Mouse (Mus musculus): Measurements from ENCODE around the gene Ggct. TPM values are rescaled to one million over a fixed set of nuclear protein-coding genes. Genes with fewer than 3 reads are reported as not detected.

The Ggct gene
- polyA plus RNA-seq (2015; fragmentation: Nextera tagmentation; extraction: Ambion mirVana): 2.9 and 3.0 TPM in 2 replicates

DNA sequence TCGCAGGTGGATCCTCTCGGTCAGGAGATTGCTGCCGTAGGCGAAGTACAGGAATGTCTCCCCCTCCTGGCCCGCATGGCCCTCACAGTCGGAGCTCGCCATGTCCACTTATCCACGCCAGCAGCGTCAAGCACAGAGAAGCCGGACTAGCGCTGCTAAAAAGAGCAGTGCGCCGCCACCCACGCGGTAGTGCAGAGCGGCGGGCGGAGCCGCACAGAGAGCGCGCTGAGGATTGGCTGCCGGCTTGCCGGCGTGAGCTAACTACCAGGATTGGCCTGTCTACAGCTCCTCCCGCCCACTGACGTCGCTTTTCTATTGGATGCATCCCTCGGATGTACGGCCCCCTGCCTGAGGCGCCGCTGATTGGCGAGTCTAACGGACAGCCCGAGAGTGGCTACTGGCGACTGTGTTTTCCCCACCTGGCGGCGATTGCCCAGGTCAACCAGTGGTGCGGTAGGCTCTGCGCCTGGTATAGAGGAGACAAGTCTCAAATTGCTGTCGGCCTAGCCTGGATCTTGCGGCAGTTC is at the start of gene Ggct:
Gene Ggct, minus strand, starts transcription at position 217 of the 527 bp plus-strand sequence.
- Histone ChIP-seq H3K4me1 (ENCODE audit: control insufficient read depth, low read depth, low read length) (peaks cover 18% of the 10 kb centered on the region), H3K9ac (ENCODE audit: low read depth, low read length) (peak within 1 kb of the TSS; percentile 61), H3K9me3 (replicated peaks; ENCODE audit: control insufficient read depth, low read length) (no peaks in the 10 kb centered on the region), H3K27ac (ENCODE audit: low read length) (no peak within 1 kb of the TSS), H3K4me2 (ENCODE audit: low read depth, low read length) (peak within 1 kb of the TSS; percentile 98), H3K36me3 (ENCODE audit: control insufficient read depth, insufficient read depth) (no peaks in the 10 kb centered on the region), H3K27me3 (ENCODE audit: control insufficient read depth, insufficient read depth, low read depth, low read length) (no peaks in the 10 kb centered on the region), H3K4me3 (ENCODE audit: low read depth, low read length) (peak within 1 kb of the TSS; percentile 64)
- WGBS (ENCODE audit: insufficient replicate concordance): 0% methylated on average over 41 of the region's 41 CpGs
- ATAC-seq (ENCODE audit: low read depth): peak; percentile 100

DNA sequence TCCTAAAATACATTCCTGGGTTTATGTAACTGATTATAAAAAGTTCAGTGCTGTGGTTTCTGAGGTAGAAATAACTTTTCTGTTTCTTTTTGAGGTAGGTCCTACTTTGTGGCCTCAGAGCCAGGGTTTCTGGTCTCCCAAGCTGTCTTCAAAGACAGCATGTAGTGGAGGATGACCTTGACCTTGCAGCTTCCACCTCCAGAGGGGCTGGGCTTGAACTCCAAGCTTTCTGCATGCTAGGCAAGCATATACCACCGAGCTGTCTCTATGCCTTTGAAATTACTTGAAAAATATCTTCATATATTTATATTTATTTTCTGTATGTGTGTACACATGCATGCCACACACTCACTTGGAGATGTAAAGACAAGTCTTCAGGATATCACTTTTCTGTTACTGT is 47.3 kb upstream of the Ggct start:
- 48% methylated on average over 1 of the region's 1 CpGs for WGBS (ENCODE audit: insufficient replicate concordance)
- Histone ChIP-seq H3K4me1 (ENCODE audit: control insufficient read depth, low read depth, low read length) (peaks cover 10% of the 10 kb centered on the region), H3K4me3 (ENCODE audit: low read depth, low read length) (no peak overlapping the region), H3K27me3 (ENCODE audit: control insufficient read depth, insufficient read depth, low read depth, low read length) (no peaks in the 10 kb centered on the region), H3K9me3 (replicated peaks; ENCODE audit: control insufficient read depth, low read length) (no peaks in the 10 kb centered on the region), H3K36me3 (ENCODE audit: control insufficient read depth, insufficient read depth) (no peaks in the 10 kb centered on the region), H3K27ac (ENCODE audit: low read length) (no peak overlapping the region), H3K4me2 (ENCODE audit: low read depth, low read length) (peak overlapping the region; percentile 14; the same call in 1 of the 2 replicates), H3K9ac (ENCODE audit: low read depth, low read length) (no peak overlapping the region)
- no peak for ATAC-seq (ENCODE audit: low read depth)

DNA sequence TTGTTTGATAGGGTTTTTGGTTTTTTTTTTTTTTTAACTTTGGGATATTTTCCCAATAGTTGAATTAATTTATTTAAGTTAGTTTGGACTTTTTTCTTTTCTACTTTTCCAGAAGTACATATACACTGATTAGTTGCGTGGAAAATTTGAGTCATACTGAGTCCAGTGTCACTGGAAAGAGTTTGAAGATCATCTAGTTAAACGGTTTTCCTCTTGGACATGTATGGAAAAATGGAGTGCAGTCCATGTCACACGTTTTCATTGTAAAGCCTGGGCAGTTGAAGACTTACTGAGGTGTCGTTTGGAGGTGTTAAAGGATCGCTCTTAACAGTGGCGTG is 46.7 kb upstream of the Ggct start:
- WGBS (ENCODE audit: insufficient replicate concordance): 67% methylated on average over 6 of the region's 6 CpGs
- no peak for ATAC-seq (ENCODE audit: low read depth)
- peak overlapping the region; percentile 92 for H3K4me3 ChIP-seq (ENCODE audit: low read depth, low read length)
- peak overlapping the region; percentile 98 for H3K9ac ChIP-seq (ENCODE audit: low read depth, low read length)
- H3K36me3 ChIP-seq (ENCODE audit: control insufficient read depth, insufficient read depth): no peaks in the 10 kb centered on the region
- H3K4me2 ChIP-seq (ENCODE audit: low read depth, low read length): peak overlapping the region; percentile 70
- H3K9me3 ChIP-seq (replicated peaks; ENCODE audit: control insufficient read depth, low read length): no peaks in the 10 kb centered on the region
- H3K27me3 ChIP-seq (ENCODE audit: control insufficient read depth, insufficient read depth, low read depth, low read length): no peaks in the 10 kb centered on the region
- H3K4me1 ChIP-seq (ENCODE audit: control insufficient read depth, low read depth, low read length): peaks cover 10% of the 10 kb centered on the region
- H3K27ac ChIP-seq (ENCODE audit: low read length): no peak overlapping the region

GRCm38 (mm10) chr6:55038671-55039445 is 46.1 kb upstream of the Ggct start:
- Histone ChIP-seq H3K9ac (ENCODE audit: low read depth, low read length) (peak overlapping the region; percentile 98), H3K27ac (ENCODE audit: low read length) (peak overlapping the region; percentile 95), H3K27me3 (ENCODE audit: control insufficient read depth, insufficient read depth, low read depth, low read length) (no peaks in the 10 kb centered on the region), H3K36me3 (ENCODE audit: control insufficient read depth, insufficient read depth) (no peaks in the 10 kb centered on the region), H3K4me2 (ENCODE audit: low read depth, low read length) (peak overlapping the region; percentile 70), H3K4me1 (ENCODE audit: control insufficient read depth, low read depth, low read length) (peaks cover 10% of the 10 kb centered on the region), H3K9me3 (replicated peaks; ENCODE audit: control insufficient read depth, low read length) (no peaks in the 10 kb centered on the region), H3K4me3 (ENCODE audit: low read depth, low read length) (peak overlapping the region; percentile 92)
- WGBS (ENCODE audit: insufficient replicate concordance): under 1% methylated on average over 12 of the region's 12 CpGs
- peak; percentile 66 for ATAC-seq (ENCODE audit: low read depth)

DNA sequence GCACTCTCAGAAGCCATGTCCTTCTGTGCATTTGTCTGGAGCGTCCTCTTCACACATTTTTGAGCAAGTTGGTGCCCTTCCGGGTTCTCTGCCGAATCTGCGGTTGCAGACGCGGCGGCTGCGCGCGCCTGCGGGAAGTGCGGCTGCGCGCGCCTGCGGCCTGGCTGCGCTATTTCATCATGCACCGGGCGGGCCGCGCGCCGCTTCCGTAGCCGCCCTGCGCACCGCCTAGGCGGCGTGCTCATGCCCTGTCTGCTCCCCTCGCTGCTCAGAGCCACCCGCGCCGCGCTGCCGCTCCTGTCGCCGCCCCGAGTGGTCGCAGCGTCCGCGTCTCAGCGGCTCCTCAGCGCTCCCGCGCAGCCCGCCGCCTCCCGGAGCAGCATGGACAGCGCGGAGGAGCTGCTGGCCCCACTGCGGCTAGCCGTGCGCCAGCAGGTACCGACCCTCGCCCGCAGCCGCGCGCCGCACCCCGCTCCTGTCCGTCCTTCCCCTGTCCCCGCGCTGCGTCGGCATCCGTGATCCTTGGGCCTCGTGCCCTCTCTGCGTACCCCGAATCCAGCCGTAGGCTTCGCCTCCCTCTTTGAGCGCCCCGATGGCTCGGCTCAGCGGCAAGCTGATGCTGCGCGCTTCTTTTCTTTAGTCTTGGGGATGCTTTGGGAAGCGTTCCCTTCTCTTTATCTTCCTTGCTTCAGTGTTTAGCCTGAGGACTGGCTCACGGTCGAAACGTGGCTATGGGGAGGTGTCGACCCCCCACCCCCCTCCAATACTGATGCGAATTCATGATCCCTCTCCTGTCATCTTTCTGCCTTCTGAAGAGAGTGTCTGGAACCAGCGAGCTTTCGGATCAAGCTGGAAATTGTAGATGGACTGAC is 45.3 kb upstream of the Ggct start, which contains the start of gene Gars:
Gene Gars, plus strand, starts transcription at position 209 of the 872 bp plus-strand sequence.
- peak; percentile 96 for ATAC-seq (ENCODE audit: low read depth)
- H3K4me2 ChIP-seq (ENCODE audit: low read depth, low read length): peak within 1 kb of the TSS; percentile 70
- H3K36me3 ChIP-seq (ENCODE audit: control insufficient read depth, insufficient read depth): no peaks in the 10 kb centered on the region
- H3K27me3 ChIP-seq (ENCODE audit: control insufficient read depth, insufficient read depth, low read depth, low read length): no peaks in the 10 kb centered on the region
- peaks cover 10% of the 10 kb centered on the region for H3K4me1 ChIP-seq (ENCODE audit: control insufficient read depth, low read depth, low read length)
- peak within 1 kb of the TSS; percentile 98 for H3K9ac ChIP-seq (ENCODE audit: low read depth, low read length)
- H3K9me3 ChIP-seq (replicated peaks; ENCODE audit: control insufficient read depth, low read length): no peaks in the 10 kb centered on the region
- peak within 1 kb of the TSS; percentile 95 for H3K27ac ChIP-seq (ENCODE audit: low read length)
- WGBS (ENCODE audit: insufficient replicate concordance): under 1% methylated on average over 87 of the region's 87 CpGs
- peak within 1 kb of the TSS; percentile 92 for H3K4me3 ChIP-seq (ENCODE audit: low read depth, low read length)

DNA sequence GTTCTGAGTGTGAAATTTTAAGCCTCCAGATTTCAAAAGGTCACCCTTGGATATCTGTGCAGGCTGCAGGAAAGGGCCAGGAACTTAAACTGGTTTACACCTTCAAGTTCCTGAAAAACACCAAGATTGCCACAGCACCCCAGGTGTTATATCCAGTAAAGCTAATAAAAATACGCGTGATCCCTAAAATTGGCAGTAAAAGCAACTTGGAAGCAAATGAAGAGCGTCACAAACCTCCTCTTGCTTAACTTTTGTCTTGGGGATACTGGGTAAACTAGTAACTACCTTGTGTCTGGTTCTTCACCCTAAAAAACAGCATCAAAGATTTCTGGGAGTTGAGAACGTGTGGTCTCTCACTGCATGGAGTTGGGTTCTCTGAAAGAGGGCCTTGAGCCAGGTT is 44.0 kb upstream of the Ggct start:
- Histone ChIP-seq H3K4me3 (ENCODE audit: low read depth, low read length) (no peak overlapping the region), H3K9ac (ENCODE audit: low read depth, low read length) (no peak overlapping the region), H3K27me3 (ENCODE audit: control insufficient read depth, insufficient read depth, low read depth, low read length) (no peaks in the 10 kb centered on the region), H3K9me3 (replicated peaks; ENCODE audit: control insufficient read depth, low read length) (no peaks in the 10 kb centered on the region), H3K4me2 (ENCODE audit: low read depth, low read length) (no peak overlapping the region), H3K4me1 (ENCODE audit: control insufficient read depth, low read depth, low read length) (peaks cover 10% of the 10 kb centered on the region), H3K27ac (ENCODE audit: low read length) (no peak overlapping the region), H3K36me3 (ENCODE audit: control insufficient read depth, insufficient read depth) (no peaks in the 10 kb centered on the region)
- WGBS (ENCODE audit: insufficient replicate concordance): 77% methylated on average over 4 of the region's 4 CpGs
- no peak for ATAC-seq (ENCODE audit: low read depth)

- Histone ChIP-seq H3K27ac (ENCODE audit: low read length) (no peak overlapping the region), H3K9ac (ENCODE audit: low read depth, low read length) (no peak overlapping the region), H3K9me3 (replicated peaks; ENCODE audit: control insufficient read depth, low read length) (no peaks in the 10 kb centered on the region), H3K4me2 (ENCODE audit: low read depth, low read length) (no peak overlapping the region), H3K4me1 (ENCODE audit: control insufficient read depth, low read depth, low read length) (no peaks in the 10 kb centered on the region), H3K27me3 (ENCODE audit: control insufficient read depth, insufficient read depth, low read depth, low read length) (no peaks in the 10 kb centered on the region), H3K36me3 (ENCODE audit: control insufficient read depth, insufficient read depth) (no peaks in the 10 kb centered on the region), H3K4me3 (ENCODE audit: low read depth, low read length) (no peak overlapping the region)
- WGBS (ENCODE audit: insufficient replicate concordance): 65% methylated on average over 2 of the region's 2 CpGs
- ATAC-seq (ENCODE audit: low read depth): no peak
These were observed 34.9 kb upstream of the Ggct start for GRCm38 (mm10) chr6:55027642-55028041.

DNA sequence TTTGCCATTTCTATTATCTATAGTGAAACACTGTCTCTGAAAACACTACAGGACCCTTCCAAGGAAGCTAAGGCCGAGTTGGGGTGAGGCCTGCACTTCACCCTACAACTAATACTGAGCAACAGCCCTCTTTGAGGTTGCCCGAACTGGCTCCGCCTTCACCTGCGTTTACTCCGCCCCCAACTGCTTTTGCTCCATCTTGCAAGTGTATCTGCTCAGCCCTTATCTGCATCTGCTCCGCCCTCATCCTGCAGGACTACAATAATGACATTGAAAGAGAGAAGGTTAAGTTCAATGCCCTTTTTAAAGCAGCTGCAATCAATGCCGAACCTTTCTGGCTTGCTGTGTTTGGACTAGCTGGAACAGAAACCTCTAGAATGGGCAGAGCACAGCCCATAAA is 29.1 kb upstream of the Ggct start:
- Histone ChIP-seq H3K27ac (ENCODE audit: low read length) (no peak overlapping the region), H3K36me3 (ENCODE audit: control insufficient read depth, insufficient read depth) (no peaks in the 10 kb centered on the region), H3K4me2 (ENCODE audit: low read depth, low read length) (no peak overlapping the region), H3K4me3 (ENCODE audit: low read depth, low read length) (no peak overlapping the region), H3K27me3 (ENCODE audit: control insufficient read depth, insufficient read depth, low read depth, low read length) (no peaks in the 10 kb centered on the region), H3K9ac (ENCODE audit: low read depth, low read length) (no peak overlapping the region), H3K4me1 (ENCODE audit: control insufficient read depth, low read depth, low read length) (no peaks in the 10 kb centered on the region; the same call in 1 of the 2 replicates), H3K9me3 (replicated peaks; ENCODE audit: control insufficient read depth, low read length) (no peaks in the 10 kb centered on the region)
- ATAC-seq (ENCODE audit: low read depth): no peak
- 64% methylated on average over 7 of the region's 7 CpGs for WGBS (ENCODE audit: insufficient replicate concordance)
